Mouse (Mus musculus) small intestine, adult 2 months (tissue): ENCODE measurements around the gene Prap1. TPM values are rescaled to one million over a fixed set of nuclear protein-coding genes. Genes with fewer than 3 reads are reported as not detected.

ENCODE experiments used
- H3K27ac ChIP-seq: fragments of 200-500 bp; 2 replicates; pipeline ENCODE4 v1.5.1; 2012; ENCODE audit warnings: low read depth, low read length, control low read depth, inconsistent platforms; ENCODE audit not compliant: insufficient read depth
- H3K27me3 ChIP-seq: fragments of 200-500 bp; 2 replicates; pipeline ENCODE4 v1.6.1; 2012; ENCODE audit warnings: mild to moderate bottlenecking, moderate library complexity, low read length, inconsistent platforms; ENCODE audit not compliant: control insufficient read depth, insufficient read depth
- H3K36me3 ChIP-seq: fragments of 200-500 bp; 2 replicates; pipeline ENCODE4 v1.6.1; 2012; ENCODE audit warnings: mild to moderate bottlenecking, low read length, control low read depth, inconsistent platforms; ENCODE audit not compliant: control insufficient read depth, insufficient read depth
- H3K4me1 ChIP-seq: fragments of 200-500 bp; 2 replicates; pipeline ENCODE4 v1.6.1; 2012; ENCODE audit warnings: low read length, inconsistent platforms, mixed read lengths; ENCODE audit not compliant: control insufficient read depth, insufficient read depth, insufficient read length
- H3K4me3 ChIP-seq: fragments of 200-500 bp; 2 replicates; pipeline ENCODE4 v1.5.1; 2012; ENCODE audit warnings: low read depth, mild to moderate bottlenecking, control low read depth, inconsistent platforms, low read length, moderate library complexity
- CTCF ChIP-seq: fragments of 200-500 bp; IDR thresholded peaks from 2 replicates; pipeline ENCODE4 v1.5.1; 2012; ENCODE audit warnings: low read depth, mild to moderate bottlenecking, control low read depth, inconsistent platforms, low read length, moderate library complexity, mixed read lengths; ENCODE audit not compliant: insufficient replicate concordance, insufficient read length; ENCODE audit errors: extremely low read depth
- POLR2A ChIP-seq: fragments of 200-500 bp; IDR thresholded peaks from 2 replicates; pipeline ENCODE4 v1.6.1; 2012; ENCODE audit warnings: low read depth, mild to moderate bottlenecking, control low read depth, inconsistent platforms, low read length, moderate library complexity
- WGBS: fragments of 180-500 bp; shearing (Covaris S2); methylation state at CpG from one replicate; pipeline ENCODE4 v1.1.7; 2018; 5-methylcytosine and 5-hydroxymethylcytosine counted together
- polyA plus RNA-seq: library from polyadenylated mRNA; depleted of rRNA; stranded (reverse); fragments of >200 nt; gene quantifications from 2 replicates; pipeline ENCODE4 v1.2.3, GENCODE M21; 2012; rRNA removed

Prap1 gene
- 3,061 and 5,933 TPM in 2 replicates for polyA plus RNA-seq

DNA sequence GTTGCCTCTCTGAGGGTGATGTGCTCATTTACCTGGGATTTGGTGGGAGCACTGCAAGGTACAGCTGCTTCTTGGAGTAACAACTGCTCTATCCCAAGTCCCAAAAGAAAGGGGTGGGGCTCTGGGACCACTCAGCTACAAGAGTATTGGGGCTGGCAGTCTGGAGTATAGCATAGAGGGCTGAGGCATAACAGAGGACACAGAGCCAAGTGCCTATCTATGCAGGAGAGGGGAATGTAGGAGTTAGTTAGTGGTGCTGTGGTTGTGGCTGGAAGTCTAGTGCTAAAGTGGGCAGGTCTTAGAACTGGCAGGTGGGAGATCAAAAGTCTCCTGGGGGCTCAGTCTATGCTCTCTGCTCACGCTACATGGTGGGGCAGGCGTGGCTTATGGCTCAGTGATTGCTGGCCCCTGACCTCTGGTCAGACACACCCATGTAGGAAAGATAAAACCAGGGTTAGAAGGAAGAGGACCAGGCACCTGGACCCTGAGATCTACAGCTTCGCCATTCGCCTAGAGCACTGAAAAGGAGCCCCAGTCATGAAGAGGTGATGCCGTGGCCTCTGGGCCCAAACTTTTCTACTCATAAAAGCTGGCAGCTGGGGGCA, at the start of gene Prap1:
Prap1 (plus strand) TSS at position 472 of the 605 bp plus-strand sequence.
- TF ChIP-seq CTCF = no peak
- TF ChIP-seq POLR2A = peak; percentile 89; the same call in 1 of the 2 replicates
- H3K27ac ChIP-seq = peak within 1 kb of the TSS; percentile 91
- H3K36me3 ChIP-seq = peaks cover 21% of the 10 kb centered on the region
- 27% methylated on average over 5 of the region's 5 CpGs for WGBS
- H3K4me3 ChIP-seq = peak within 1 kb of the TSS; percentile 66
- H3K27me3 ChIP-seq = no peaks in the 10 kb centered on the region
- H3K4me1 ChIP-seq = peaks cover 26% of the 10 kb centered on the region

GRCm38 (mm10) chr7:140045546-140045945, 47.6 kb upstream of the Prap1 start:
- Histone ChIP-seq H3K4me3 (no peak overlapping the region), H3K4me1 (peaks cover 18% of the 10 kb centered on the region), H3K27ac (no peak overlapping the region), H3K36me3 (peaks cover under 1% of the 10 kb centered on the region), H3K27me3 (peaks cover 40% of the 10 kb centered on the region)
- TF ChIP-seq CTCF (no peak), POLR2A (no peak)
- WGBS = 76% methylated on average over 4 of the region's 4 CpGs

- Histone ChIP-seq H3K4me1 (peaks cover 18% of the 10 kb centered on the region), H3K4me3 (peak overlapping the region; percentile 37), H3K27ac (no peak overlapping the region), H3K27me3 (peaks cover 49% of the 10 kb centered on the region), H3K36me3 (no peaks in the 10 kb centered on the region)
- 1% methylated on average over 33 of the region's 33 CpGs for WGBS
- TF ChIP-seq CTCF (no peak), POLR2A (no peak)
Measured at GRCm38 (mm10) chr7:140047811-140048311, 45.3 kb upstream of the Prap1 start.

DNA sequence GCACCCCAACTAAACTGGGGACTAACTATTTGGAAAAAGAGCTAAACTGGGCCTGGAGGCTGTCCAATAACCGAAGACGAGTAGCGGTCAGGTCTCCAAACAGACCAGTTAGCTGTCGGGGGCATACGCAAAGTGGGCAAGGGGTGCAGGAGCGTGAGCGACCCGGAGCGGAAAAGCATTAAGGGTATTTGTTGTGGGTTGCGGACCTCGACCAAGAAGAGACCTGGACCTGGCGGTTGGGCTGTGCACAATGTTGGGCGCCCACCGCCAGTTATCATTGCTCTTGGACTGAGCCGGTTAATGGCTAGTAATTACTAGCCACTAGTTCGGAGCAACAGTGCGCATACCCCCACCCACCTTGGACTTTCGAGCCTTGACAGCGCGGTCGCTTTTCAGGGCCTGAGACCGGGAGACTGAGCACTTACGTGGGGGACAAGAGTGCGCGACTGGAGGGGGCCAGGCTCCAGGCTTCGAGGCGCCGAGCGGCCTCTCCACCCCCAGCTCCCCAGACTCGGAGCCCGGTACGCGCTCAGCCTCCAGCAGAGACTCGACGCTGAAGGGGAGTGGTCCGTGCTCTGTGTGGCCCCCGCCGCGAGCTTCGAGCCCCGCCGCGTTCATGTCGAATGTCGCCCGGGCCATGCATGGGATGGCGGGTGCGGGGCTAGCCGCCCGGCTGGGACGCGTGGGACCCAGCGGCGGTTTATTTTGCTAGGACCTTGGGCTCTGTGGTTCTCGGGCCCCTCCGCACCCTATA, 44.7 kb upstream of the Prap1 start, which contains the start of gene Msx3:
Msx3 (minus strand) TSS at position 729 of the 754 bp plus-strand sequence.
- WGBS = 2% methylated on average over 56 of the region's 56 CpGs
- Histone ChIP-seq H3K36me3 (no peaks in the 10 kb centered on the region), H3K4me1 (peaks cover 18% of the 10 kb centered on the region), H3K27me3 (peaks cover 49% of the 10 kb centered on the region), H3K27ac (no peak within 1 kb of the TSS), H3K4me3 (peak within 1 kb of the TSS; percentile 63)
- TF ChIP-seq POLR2A = no peak
- TF ChIP-seq CTCF = no peak

DNA sequence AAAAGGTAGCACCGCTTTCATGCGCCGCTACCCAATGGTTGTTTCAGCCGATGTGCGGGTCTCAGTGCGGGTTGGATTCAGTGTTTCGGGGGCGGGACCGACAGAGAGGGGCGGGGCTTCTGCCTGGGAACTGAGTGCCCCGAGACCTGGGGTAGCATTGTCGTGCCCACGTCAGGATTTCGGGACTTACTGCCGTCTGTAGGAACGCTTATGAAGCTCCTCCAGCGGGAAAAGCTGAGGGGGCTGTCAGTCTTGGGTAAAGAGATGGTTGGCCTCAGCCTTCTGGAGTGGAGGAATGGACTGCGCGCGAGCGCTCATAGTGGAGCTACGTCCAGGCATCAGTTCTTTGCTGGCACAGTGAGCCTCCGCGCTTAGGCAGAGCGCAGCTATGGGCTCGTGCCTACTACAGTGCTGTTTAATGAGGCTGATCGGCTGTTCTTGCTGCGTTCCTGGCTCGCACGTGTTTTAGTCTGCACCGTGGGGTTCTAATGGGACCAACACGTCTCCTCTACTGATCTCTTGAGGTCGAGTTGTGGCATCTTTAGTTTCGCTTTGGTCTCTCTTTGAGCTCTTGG, 44.0 kb upstream of the Prap1 start:
- Histone ChIP-seq H3K27ac (no peak overlapping the region), H3K4me3 (peak overlapping the region; percentile 63), H3K36me3 (no peaks in the 10 kb centered on the region), H3K4me1 (peaks cover 18% of the 10 kb centered on the region), H3K27me3 (peaks cover 49% of the 10 kb centered on the region)
- TF ChIP-seq POLR2A (no peak), CTCF (no peak)
- 2% methylated on average over 34 of the region's 34 CpGs for WGBS

DNA sequence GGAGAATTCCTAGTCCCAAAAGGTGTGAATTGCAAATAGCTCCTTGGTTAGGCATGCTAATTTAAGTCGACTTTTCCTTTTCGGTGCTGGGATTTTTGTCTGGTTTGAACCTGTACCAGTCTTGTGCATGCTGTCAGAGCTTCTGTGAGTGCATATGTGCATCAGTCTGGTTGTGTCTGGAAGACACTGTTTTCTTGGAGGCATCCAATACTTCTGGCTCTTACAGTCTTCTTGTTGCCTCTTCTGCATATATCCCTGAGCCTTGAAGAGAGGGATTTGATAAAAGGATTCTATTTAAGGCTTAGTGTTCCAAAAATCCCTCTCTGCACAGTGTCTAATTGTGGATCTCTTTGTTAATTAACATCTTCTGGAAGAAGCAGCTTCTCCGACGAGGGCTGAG, 39.1 kb upstream of the Prap1 start:
- WGBS = 81% methylated on average over 4 of the region's 4 CpGs
- TF ChIP-seq CTCF (no peak), POLR2A (no peak)

More for the DNA sequence above, 39.1 kb upstream of the Prap1 start:
- Histone ChIP-seq H3K4me1 (peaks cover 13% of the 10 kb centered on the region), H3K27me3 (peaks cover 41% of the 10 kb centered on the region), H3K36me3 (no peaks in the 10 kb centered on the region), H3K4me3 (no peak overlapping the region), H3K27ac (no peak overlapping the region)
